Mouse (Mus musculus) liver, embryonic 14.5 days (tissue): ENCODE measurements around the gene Zfp64. TPM values are rescaled to one million over a fixed set of nuclear protein-coding genes. Genes with fewer than 3 reads are reported as not detected.

Source experiments
- ATAC-seq: fragments of 200-750 bp; cut with Nextera tagmentation; 2 replicates; pipeline ENCODE4 v1.8.0; 2017; ENCODE audit warnings: moderate number of reproducible peaks, mild to moderate bottlenecking, moderate library complexity; ENCODE audit not compliant: insufficient read depth
- DNase-seq, 3 experiments: peaks; one replicate each; pipeline ENCODE4 v3.0.0-alpha.2; 2012 to 2013; ENCODE audit warnings: low read depth in 3 of 3, low spot score in 3 of 3
- H3K27ac ChIP-seq: fragments of 300-500 bp; sonication (generic); 2 replicates; pipeline ENCODE4 v1.5.1; 2014; ENCODE audit warnings: moderate library complexity, mild to moderate bottlenecking, control low read depth, inconsistent platforms
- H3K27me3 ChIP-seq: fragments of 300-500 bp; sonication (generic); 2 replicates; pipeline ENCODE4 v1.6.1; 2014; ENCODE audit warnings: mild to moderate bottlenecking, low read length, moderate library complexity; ENCODE audit not compliant: control insufficient read depth, insufficient read depth
- H3K36me3 ChIP-seq: fragments of 300-500 bp; sonication (generic); replicated peaks from 2 replicates; pipeline ENCODE4 v1.6.1; 2014; ENCODE audit warnings: low read depth; ENCODE audit not compliant: control insufficient read depth, insufficient read depth
- H3K4me1 ChIP-seq, 2 experiments: fragments of 200-500 bp in 1 of 2; fragments of 300-500 bp in 1 of 2; sonication (generic) in 1 of 2; replicated peaks; 2 replicates each; pipeline ENCODE4 v1.6.1; 2012 to 2014; ENCODE audit warnings: antibody characterized with exemption in 1 of 2, inconsistent platforms in 1 of 2, low read length in 1 of 2; ENCODE audit not compliant: control insufficient read depth in 2 of 2, insufficient read depth in 2 of 2
- H3K4me2 ChIP-seq: fragments of 300-500 bp; sonication (generic); 2 replicates; pipeline ENCODE4 v1.6.1; 2014; ENCODE audit warnings: low read depth, mild to moderate bottlenecking, control low read depth, moderate library complexity
- H3K4me3 ChIP-seq, 2 experiments: fragments of 200-500 bp in 1 of 2; fragments of 300-500 bp in 1 of 2; sonication (generic) in 1 of 2; 2 replicates each; pipeline ENCODE4 v1.5.1; 2012 to 2014; ENCODE audit warnings: low read depth in 2 of 2, low read length in 2 of 2, mild to moderate bottlenecking in 2 of 2, control low read depth in 1 of 2, inconsistent platforms in 1 of 2, moderate library complexity in 1 of 2; ENCODE audit not compliant: insufficient read depth in 1 of 2
- H3K9ac ChIP-seq: fragments of 300-500 bp; sonication (generic); replicated peaks from 2 replicates; pipeline ENCODE4 v1.6.1; 2014; ENCODE audit warnings: mild to moderate bottlenecking, control low read depth, moderate library complexity
- H3K9me3 ChIP-seq: fragments of 300-500 bp; sonication (generic); 2 replicates; pipeline ENCODE4 v1.6.1; 2016; ENCODE audit warnings: low read length, mixed read lengths; ENCODE audit not compliant: control insufficient read depth
- CTCF ChIP-seq: IDR thresholded peaks from 2 replicates; pipeline ENCODE4 v1.5.1; 2016; ENCODE audit warnings: antibody characterized with exemption, low read depth, control low read depth
- EP300 ChIP-seq: IDR thresholded peaks from 2 replicates; pipeline ENCODE4 v1.6.1; 2016; ENCODE audit warnings: antibody characterized with exemption, low read depth
- WGBS: fragments of 180-500 bp; shearing (Covaris S2); extraction: QIAGEN DNeasy Blood & Tissue Kit; methylation state at CpG from one replicate; pipeline ENCODE4 v1.1.7; 2014; ENCODE audit not compliant: insufficient replicate concordance; 5-methylcytosine and 5-hydroxymethylcytosine counted together
- polyA plus RNA-seq, 2 experiments: library from polyadenylated mRNA; depleted of rRNA in 1 of 2; stranded (reverse) in 1 of 2; unstranded in 1 of 2; fragments of >200 nt; fragmentation: Nextera tagmentation in 1 of 2; extraction: Ambion mirVana in 1 of 2; gene quantifications; 2 replicates each; pipeline versions ENCODE4 v1.2.1 to v1.2.3; 2012 to 2014

Zfp64 gene
- polyA plus RNA-seq, 2 experiments, result 7.1 to 7.2 TPM

DNA sequence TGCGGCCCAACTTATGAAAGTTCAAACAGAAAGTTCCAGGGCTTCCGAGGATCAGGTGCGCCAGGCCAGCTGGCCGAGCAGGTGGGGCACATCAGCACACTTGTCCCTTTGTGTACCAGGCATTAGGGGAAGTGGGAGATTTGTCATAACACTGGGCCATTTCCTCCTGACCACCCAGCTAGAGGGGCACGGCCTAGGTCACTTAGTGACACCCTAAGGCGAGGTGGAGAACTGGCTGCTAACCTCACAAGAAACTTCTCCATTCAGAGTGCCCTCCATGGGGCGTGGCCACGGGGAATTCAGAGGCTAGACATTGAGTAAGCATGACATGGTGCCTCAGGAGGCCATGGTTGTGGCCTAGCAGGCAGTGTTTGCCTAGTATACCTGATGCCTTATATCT lies 70.7 kb downstream of the Zfp64 start:
- 46% methylated on average over 8 of the region's 8 CpGs for WGBS
- no peak overlapping the region for H3K9ac ChIP-seq
- no peak overlapping the region for H3K4me3 ChIP-seq
- H3K27ac ChIP-seq, result no peak overlapping the region
- H3K27me3 ChIP-seq, result no peaks in the 10 kb centered on the region
- DNase-seq (peak in 1 of 3 experiments; percentile 20), ATAC-seq (no peak)
- H3K9me3 ChIP-seq, result no peaks in the 10 kb centered on the region
- TF ChIP-seq EP300 (no peak), CTCF (no peak)
- no peaks in the 10 kb centered on the region for H3K36me3 ChIP-seq
- H3K4me2 ChIP-seq, result no peak overlapping the region
- no peaks in the 10 kb centered on the region for H3K4me1 ChIP-seq

DNA sequence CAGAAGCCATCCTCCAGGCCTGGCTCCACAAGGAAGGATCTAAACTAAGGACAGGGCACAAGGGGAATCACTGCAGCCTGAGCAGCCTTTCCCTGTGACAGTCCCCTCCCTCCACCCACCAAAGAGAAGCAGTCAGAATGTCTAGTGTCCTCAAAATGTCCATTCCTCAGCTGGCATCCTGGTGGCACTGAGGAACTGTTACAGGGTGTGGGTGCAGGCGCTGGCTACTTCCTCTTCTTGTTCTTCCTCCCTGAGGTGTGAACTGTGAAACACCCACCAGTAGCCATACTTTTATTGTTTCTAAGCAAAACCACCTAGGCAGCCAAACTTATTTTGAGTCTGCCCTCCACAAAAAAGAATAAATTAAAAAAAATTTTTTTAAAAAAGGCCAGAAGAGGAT lies 72.4 kb downstream of the Zfp64 start:
- H3K36me3 ChIP-seq, result no peaks in the 10 kb centered on the region
- no peaks in the 10 kb centered on the region for H3K27me3 ChIP-seq
- no peak for ATAC-seq
- no peaks in the 10 kb centered on the region for H3K4me1 ChIP-seq
- TF ChIP-seq CTCF (no peak), EP300 (no peak)
- no peak overlapping the region for H3K4me2 ChIP-seq
- WGBS, result 40% methylated on average over 1 of the region's 1 CpGs
- H3K9me3 ChIP-seq, result no peaks in the 10 kb centered on the region
- H3K4me3 ChIP-seq, result no peak overlapping the region
- no peak overlapping the region for H3K9ac ChIP-seq
- H3K27ac ChIP-seq, result no peak overlapping the region
- no peak for DNase-seq

DNA sequence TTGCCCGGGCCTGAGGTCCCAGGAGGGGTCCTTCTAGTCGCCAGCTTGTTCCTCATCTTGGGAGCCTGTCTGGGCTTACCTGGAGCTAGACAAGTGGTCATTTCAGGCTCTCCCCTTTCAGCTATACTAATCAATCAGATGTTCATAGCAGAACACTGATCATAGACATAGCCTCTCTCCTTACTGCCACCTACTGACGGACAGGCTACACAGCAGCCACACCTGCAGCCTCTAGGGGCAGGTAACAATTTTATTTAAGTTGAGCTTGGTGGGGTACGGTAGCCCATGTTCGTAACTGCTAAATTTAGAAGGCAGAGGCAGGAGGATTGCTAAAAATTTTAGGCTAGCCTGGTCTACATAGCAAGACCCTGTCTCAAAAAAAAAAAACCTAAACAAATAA lies 73.5 kb downstream of the Zfp64 start:
- no peak for DNase-seq

DNA sequence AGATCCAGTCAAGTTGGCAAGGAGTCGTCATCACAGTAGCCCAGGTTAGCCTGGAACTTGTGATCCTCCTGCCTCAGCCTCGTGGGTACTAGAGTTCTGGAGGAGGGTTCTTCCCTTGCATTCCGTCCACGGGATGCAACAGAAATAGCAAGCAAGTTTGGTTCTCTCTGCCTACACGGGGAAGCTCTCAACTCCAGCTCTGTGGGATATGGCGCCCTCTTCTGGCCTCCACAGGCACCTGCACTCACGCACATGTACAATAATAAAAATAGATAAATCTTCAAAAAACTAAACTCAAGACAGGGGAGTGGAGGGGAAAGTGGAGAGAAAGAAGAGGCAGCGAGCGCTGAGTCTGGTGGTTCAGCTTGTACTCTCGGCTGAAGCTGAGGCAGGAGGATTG lies 75.8 kb downstream of the Zfp64 start:
- DNase-seq, result no peak
- Histone ChIP-seq H3K9me3 (no peaks in the 10 kb centered on the region), H3K4me1 (no peaks in the 10 kb centered on the region), H3K4me3 (no peak overlapping the region), H3K27me3 (no peaks in the 10 kb centered on the region), H3K27ac (no peak overlapping the region), H3K36me3 (no peaks in the 10 kb centered on the region), H3K4me2 (no peak overlapping the region), H3K9ac (no peak overlapping the region)
- TF ChIP-seq CTCF (peak; percentile 52), EP300 (no peak)
- WGBS, result 73% methylated on average over 10 of the region's 10 CpGs
- ATAC-seq, result no peak

More for the DNA sequence above, 73.5 kb downstream of the Zfp64 start:
- no peaks in the 10 kb centered on the region for H3K36me3 ChIP-seq
- no peak overlapping the region for H3K27ac ChIP-seq
- H3K4me3 ChIP-seq, result no peak overlapping the region
- H3K4me2 ChIP-seq, result no peak overlapping the region
- no peaks in the 10 kb centered on the region for H3K27me3 ChIP-seq
- no peak for ATAC-seq
- peak; percentile 67 for TF ChIP-seq CTCF
- no peak for TF ChIP-seq EP300
- WGBS, result 37% methylated on average over 5 of the region's 5 CpGs
- no peaks in the 10 kb centered on the region for H3K9me3 ChIP-seq
- H3K4me1 ChIP-seq, result no peaks in the 10 kb centered on the region
- H3K9ac ChIP-seq, result no peak overlapping the region

DNA sequence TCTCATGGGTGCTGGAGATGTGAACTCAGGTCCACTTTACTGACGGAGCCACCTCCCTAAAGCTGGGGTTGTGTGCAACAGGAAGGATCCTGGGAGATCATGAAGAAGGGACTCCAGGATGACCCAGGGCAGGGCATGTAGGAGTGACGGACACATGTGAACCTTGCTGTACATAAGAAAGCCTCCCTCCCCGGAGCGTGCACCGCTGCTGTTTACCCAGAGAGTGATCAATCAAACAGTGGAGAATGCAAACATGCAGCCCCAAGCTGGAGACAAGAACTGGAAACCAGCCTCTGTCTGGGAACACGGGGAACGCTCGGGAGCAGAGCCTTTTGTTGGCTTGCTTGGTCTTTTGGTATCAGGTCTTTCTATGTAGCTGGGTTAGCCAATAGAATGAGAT lies 76.7 kb downstream of the Zfp64 start:
- no peak for ATAC-seq
- no peak overlapping the region for H3K4me3 ChIP-seq
- no peak overlapping the region for H3K27ac ChIP-seq
- no peak for TF ChIP-seq EP300
- no peak for TF ChIP-seq CTCF
- 78% methylated on average over 8 of the region's 8 CpGs for WGBS
- H3K9me3 ChIP-seq, result no peaks in the 10 kb centered on the region
- no peaks in the 10 kb centered on the region for H3K27me3 ChIP-seq
- no peak for DNase-seq
- no peak overlapping the region for H3K9ac ChIP-seq
- H3K36me3 ChIP-seq, result no peaks in the 10 kb centered on the region
- no peak overlapping the region for H3K4me2 ChIP-seq
- H3K4me1 ChIP-seq, result no peaks in the 10 kb centered on the region
